Mouse (Mus musculus) erythroid progenitor cell, adult 5-6 weeks (primary cell): ENCODE measurements around the gene Ppfia3. TPM values are rescaled to one million over a fixed set of nuclear protein-coding genes. Genes with fewer than 3 reads are reported as not detected.
"Not testable (repeated sequence)": the region's sequence is repeated elsewhere in the genome, so short reads cannot be mapped to it uniquely, and the experiment has no call there.

ENCODE experiments used
- ATAC-seq: replicated peaks from 2 replicates; pipeline ENCODE4 v1.8.0; 2016; ENCODE audit warnings: moderate number of reproducible peaks, mild to moderate bottlenecking, moderate TSS enrichment, inconsistent platforms; ENCODE audit not compliant: poor library complexity, low FRiP score, severe bottlenecking
- total RNA-seq, 2 experiments: library from RNA; stranded (forward) in 1 of 2; stranded (reverse) in 1 of 2; fragments of 150-400 nt in 1 of 2; fragments of 186-747, 209-891 nt in 1 of 2; gene quantifications; 2 replicates each; pipeline versions ENCODE4 v1.2.3 to v1.2.4; 2015 to 2017; ENCODE audit warnings: low replicate concordance in 2 of 2

Ppfia3 gene
- total RNA-seq, 2 experiments from 2014 or later: not detected

GRCm38 (mm10) chr7:45395578-45396336 is 28.9 kb upstream of the Ppfia3 start, which contains the start of gene Snrnp70:
Snrnp70 (minus strand) TSS chr7:45395742.
- peak; percentile 93 for ATAC-seq

DNA sequence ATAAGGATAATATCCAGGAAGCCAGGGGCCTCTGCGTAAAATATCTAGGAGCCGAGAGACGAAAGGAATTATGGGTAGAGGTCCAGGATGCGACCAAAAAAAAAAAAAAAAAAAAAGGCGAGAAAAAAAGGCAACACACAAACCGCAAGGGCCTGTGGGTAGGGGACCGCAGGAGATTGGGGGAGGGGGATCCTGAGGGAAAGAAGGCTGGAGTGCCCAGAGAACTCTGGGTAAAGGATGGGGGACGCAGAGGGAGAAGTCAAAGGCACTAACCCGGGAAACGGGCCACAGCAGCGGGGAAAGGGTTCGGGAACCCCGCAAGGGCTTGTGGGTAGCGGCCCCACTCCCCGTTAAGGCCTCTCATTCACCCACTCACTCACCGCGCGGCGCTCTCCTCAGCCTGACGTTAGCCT is 28.3 kb upstream of the Ppfia3 start:
- peak; percentile 80 for ATAC-seq

- no peak for ATAC-seq
These were observed 19.3 kb upstream of the Ppfia3 start for GRCm38 (mm10) chr7:45386077-45386476.

DNA sequence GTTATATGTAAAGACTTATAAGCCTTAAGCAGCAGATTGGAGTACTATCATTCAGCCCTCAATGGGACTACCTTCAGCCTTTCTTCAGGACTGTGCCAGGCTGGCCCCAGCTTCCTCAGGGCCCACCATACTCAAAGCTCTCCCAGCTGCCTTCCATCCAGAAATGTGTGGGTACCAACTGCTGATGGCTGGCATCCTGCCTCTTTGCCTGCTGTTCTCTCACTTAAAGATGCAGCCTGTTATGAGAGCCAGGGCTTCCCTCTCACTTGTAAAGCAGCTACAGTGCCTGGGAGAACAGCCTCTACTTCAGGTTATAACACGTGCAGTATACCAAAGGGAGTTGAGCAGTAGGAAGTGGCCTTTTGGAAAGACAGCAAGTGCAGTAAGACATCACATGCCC is 9.2 kb upstream of the Ppfia3 start:
- no peak for ATAC-seq

DNA sequence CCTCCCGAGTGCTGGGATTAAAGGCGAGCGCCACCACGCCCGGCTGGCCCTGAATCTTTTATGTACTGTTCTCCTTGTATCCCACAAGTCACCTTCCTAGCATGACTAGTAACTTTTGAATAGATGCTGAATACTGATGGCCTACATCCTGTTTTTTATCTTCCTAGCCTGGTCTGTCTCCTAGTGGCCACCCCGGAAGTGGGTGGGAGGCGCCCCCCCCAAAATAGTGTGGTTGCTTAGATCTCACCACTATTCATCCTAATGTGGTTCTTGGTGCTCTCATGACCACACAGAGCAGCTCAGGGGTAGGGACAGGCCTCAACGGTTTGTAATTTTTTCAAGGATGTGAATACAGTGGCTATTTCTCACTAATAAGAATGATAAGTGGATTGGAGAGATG is 7.8 kb upstream of the Ppfia3 start:
- ATAC-seq: no peak

GRCm38 (mm10) chr7:45372371-45372770 is 5.6 kb upstream of the Ppfia3 start:
- ATAC-seq: no peak

DNA sequence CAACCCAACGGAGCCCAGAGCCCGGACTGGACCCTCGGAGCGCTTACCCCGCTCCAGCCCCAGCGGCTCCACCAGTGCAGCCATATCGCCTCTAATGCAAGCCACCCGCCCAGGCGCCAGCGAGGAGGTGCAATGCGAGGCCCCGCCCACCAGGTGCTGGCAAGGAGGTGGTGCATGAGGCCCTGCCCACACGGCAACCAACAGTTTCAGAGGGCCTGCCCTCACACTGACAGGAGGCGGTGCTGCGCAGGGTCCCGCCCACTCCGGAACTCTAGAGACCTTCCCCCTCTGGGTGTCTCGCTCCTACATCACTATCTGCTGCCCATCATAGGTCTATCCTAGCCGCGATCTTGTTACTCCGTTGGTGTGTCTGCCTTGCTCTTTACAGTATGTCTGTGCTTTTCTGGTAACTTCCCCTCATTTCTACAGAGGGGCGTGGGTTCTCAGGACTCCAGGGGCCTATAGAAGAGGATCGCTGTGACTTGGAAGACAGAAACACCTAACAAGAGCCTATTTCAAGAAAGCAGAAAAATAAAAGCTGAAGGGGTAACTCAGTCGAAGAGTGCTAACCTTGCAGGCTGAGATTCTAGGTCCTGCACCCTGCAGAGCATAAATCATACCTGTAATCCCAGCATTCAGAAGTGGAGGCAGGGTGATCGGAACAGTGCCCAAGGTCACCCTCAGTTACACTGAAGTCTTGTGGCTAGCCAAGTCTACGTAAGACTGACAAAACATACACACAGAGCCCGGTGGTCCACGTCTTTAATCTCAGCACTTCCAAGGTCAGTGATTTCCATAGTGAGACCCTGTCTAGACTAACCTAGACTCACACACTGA is 3.9 kb upstream of the Ppfia3 start, which contains the start of gene Lin7b:
Gene Lin7b, minus strand, starts transcription at position 109 of the 837 bp plus-strand sequence.
- ATAC-seq: peak; percentile 61

DNA sequence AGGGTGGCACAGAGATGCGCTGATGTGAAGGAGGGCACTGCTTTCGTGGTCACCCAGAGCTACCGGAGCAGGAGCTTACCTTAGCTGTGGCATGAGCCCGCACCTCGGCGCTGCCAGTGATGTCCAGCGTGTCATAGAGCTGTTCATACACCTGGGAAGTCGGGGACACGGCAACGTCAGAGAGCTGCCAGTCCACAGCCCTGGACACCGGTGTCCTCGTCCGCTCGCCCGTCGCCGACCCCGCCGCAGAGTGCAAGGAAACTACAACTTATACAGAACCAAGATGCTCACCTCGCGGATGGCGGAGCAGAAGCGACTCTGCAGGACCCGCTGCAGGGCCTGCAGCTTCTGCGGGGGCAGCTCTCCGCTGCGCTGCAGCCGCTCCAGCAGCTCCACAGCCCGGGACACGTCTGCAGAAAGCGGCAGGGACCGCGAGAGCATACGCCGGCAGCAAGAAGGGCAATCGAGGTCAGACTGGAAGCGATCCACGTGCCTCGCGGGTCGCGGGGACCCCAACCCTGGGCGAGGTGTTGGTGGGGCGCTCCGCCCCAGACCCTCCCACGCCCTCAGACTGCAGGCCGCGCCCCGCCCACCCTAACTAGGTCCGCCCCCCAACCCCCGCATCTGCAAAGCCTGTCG is 3.1 kb upstream of the Ppfia3 start:
- ATAC-seq: no peak

DNA sequence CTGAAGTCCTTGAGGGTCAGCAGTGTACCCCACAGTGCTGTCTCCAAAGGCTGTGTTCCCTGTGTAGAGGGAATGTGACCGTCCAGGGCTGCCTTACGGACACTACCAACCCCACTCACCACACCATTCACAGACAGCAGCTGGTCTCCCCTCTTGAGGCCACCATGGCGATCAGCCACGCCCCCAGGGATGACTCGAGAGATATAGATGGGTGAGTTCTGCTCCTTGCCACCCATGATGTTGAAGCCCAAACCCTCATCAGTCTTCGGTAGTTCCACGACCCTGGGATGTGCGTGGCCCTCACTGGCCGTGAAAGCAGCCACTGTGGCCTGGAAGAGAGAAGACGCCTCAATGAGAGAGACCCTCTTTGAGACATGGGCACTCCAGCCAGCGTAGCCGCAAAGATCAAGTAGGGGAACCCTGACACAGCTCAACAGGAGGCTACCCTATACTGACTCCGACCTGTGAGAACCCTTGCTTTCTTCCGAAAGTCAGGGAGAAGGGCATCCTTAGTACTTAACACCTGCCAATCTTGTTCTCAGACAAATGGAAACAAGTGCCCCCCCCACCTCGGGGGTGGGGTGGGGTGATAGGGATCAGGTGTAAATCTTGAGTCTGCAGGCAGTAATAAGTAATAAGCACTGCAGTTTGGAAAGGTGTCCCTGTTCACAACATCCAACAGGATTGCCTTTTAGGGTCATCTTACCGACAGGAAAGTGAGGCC is 2.4 kb upstream of the Ppfia3 start:
- no peak for ATAC-seq

- no peak for ATAC-seq
These were observed 1.4 kb upstream of the Ppfia3 start for GRCm38 (mm10) chr7:45368178-45368577.

- peak; percentile 91 for ATAC-seq
These were observed 431 bp upstream of the Ppfia3 start for GRCm38 (mm10) chr7:45367020-45367880.

GRCm38 (mm10) chr7:45365742-45366651 is 822 bp downstream of the Ppfia3 start:
- ATAC-seq: no peak

GRCm38 (mm10) chr7:45363983-45364382 is 2.8 kb downstream of the Ppfia3 start:
- no peak for ATAC-seq

DNA sequence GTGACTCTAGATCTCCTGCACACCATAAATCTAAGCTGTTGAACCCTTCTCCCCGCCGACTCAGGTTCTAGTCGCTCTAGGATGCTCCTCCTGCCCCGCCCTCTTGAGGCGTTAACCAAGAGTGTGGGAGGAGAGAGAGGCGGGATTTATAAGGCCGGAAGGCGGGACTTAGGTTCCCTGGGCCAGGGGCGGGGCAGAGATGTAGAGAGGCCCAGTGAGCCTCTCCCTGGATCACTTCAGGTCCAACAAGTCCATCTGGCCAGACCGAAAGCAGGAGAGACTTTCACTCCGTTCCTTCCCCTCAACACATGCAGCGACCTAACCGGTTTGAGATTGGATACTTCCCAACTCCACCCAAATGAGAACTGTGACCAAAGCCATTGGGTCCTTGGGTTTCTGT is 4.0 kb downstream of the Ppfia3 start:
- no peak for ATAC-seq

GRCm38 (mm10) chr7:45361243-45361804 is 5.5 kb downstream of the Ppfia3 start:
- no peak for ATAC-seq

GRCm38 (mm10) chr7:45360404-45361125 is 6.3 kb downstream of the Ppfia3 start:
- no peak for ATAC-seq

- ATAC-seq: not testable (repeated sequence)
These were observed 7.7 kb downstream of the Ppfia3 start for GRCm38 (mm10) chr7:45359081-45359480.
